Mouse (Mus musculus): ENCODE measurements around the gene Trp53bp2. TPM values are rescaled to one million over a fixed set of nuclear protein-coding genes. Genes with fewer than 3 reads are reported as not detected.

The Trp53bp2 gene
- polyA plus RNA-seq, 1 experiment from 2014 or later = 14.4 TPM

DNA sequence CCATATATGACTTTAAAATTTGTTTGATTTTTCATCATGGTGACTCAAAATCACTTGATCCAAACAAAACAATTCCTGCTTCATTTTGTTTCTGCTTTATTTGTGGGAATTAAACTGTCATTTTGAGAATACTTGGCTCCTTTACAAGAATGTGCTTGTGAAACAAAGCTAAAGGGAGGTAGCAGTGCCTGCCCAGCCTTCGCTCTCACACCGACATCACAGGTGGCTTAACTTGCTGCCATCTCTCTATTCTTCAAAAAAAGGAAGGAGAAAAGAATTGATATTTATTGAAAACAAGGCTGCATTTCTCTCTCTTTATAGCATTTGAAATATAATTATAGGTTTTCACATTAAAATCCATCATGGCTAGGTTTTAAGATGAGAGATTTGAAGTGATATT, 15.3 kb downstream of the Trp53bp2 start:
- no peaks in the 10 kb centered on the region for H3K27me3 ChIP-seq (ENCODE audit: control insufficient read depth, insufficient read depth, low read length)
- 0 out of 2 replicates have a peak, but pooled peaks cover 3% of the 10 kb centered on the region for H3K36me3 ChIP-seq (ENCODE audit: control insufficient read depth, insufficient read depth)
- no peak for ATAC-seq (replicated peaks; ENCODE audit: extremely low read depth, insufficient read depth, low FRiP score)
- H3K27ac ChIP-seq (ENCODE audit: low read length) = no peak overlapping the region
- no peak overlapping the region for H3K4me2 ChIP-seq (ENCODE audit: low read depth, low read length)
- WGBS = 41% methylated on average over 2 of the region's 2 CpGs
- H3K4me3 ChIP-seq (ENCODE audit: low read length) = no peak overlapping the region
- no peak overlapping the region for H3K9ac ChIP-seq (ENCODE audit: low read length)
- no peaks in the 10 kb centered on the region for H3K9me3 ChIP-seq (replicated peaks; ENCODE audit: control insufficient read depth, low read length)
- peaks cover 36% of the 10 kb centered on the region for H3K4me1 ChIP-seq (ENCODE audit: control insufficient read depth, insufficient read depth, low read length)

- no peak overlapping the region for H3K4me2 ChIP-seq (ENCODE audit: low read depth, low read length)
- peaks cover 35% of the 10 kb centered on the region for H3K4me1 ChIP-seq (ENCODE audit: control insufficient read depth, insufficient read depth, low read length)
- no peak for ATAC-seq (replicated peaks; ENCODE audit: extremely low read depth, insufficient read depth, low FRiP score)
- 0 out of 2 replicates have a peak, but pooled peaks cover 3% of the 10 kb centered on the region for H3K36me3 ChIP-seq (ENCODE audit: control insufficient read depth, insufficient read depth)
- H3K9ac ChIP-seq (ENCODE audit: low read length) = no peak overlapping the region
- no peak overlapping the region for H3K4me3 ChIP-seq (ENCODE audit: low read length)
- no peaks in the 10 kb centered on the region for H3K9me3 ChIP-seq (replicated peaks; ENCODE audit: control insufficient read depth, low read length)
- H3K27me3 ChIP-seq (ENCODE audit: control insufficient read depth, insufficient read depth, low read length) = no peaks in the 10 kb centered on the region
- H3K27ac ChIP-seq (ENCODE audit: low read length) = no peak overlapping the region
- 70% methylated on average over 3 of the region's 3 CpGs for WGBS
These were observed 16.2 kb downstream of the Trp53bp2 start for GRCm38 (mm10) chr1:182425176-182425575.

DNA sequence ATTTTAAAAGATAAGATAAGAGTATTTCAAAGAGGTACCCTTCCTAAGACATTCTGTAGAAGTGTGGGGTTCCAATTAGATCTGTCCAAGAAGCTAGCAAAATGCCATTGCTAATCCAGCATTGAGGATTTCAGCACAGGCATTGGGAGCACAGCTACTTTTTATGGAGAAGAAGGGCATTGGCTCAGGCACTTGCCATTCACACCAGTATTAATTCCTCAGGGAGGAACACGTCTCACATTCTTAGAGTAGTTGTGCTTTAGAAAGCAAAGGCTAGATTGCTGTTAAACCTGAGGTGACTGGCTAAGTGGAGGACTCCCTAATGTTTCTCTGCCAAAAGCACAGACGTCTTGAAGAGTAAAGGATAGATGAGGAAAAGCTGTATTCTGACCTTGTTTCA, 17.5 kb downstream of the Trp53bp2 start:
- Histone ChIP-seq H3K9me3 (replicated peaks; ENCODE audit: control insufficient read depth, low read length) (no peaks in the 10 kb centered on the region), H3K27ac (ENCODE audit: low read length) (peak overlapping the region; percentile 1; the same call in 1 of the 2 replicates), H3K4me3 (ENCODE audit: low read length) (no peak overlapping the region), H3K4me2 (ENCODE audit: low read depth, low read length) (no peak overlapping the region), H3K9ac (ENCODE audit: low read length) (no peak overlapping the region), H3K36me3 (ENCODE audit: control insufficient read depth, insufficient read depth) (peaks cover 4% of the 10 kb centered on the region), H3K4me1 (ENCODE audit: control insufficient read depth, insufficient read depth, low read length) (peaks cover 26% of the 10 kb centered on the region), H3K27me3 (ENCODE audit: control insufficient read depth, insufficient read depth, low read length) (no peaks in the 10 kb centered on the region)
- no peak for ATAC-seq (replicated peaks; ENCODE audit: extremely low read depth, insufficient read depth, low FRiP score)
- 43% methylated on average over 2 of the region's 2 CpGs for WGBS

GRCm38 (mm10) chr1:182427426-182427825, 18.5 kb downstream of the Trp53bp2 start:
- Histone ChIP-seq H3K9me3 (replicated peaks; ENCODE audit: control insufficient read depth, low read length) (no peaks in the 10 kb centered on the region), H3K4me3 (ENCODE audit: low read length) (no peak overlapping the region), H3K27me3 (ENCODE audit: control insufficient read depth, insufficient read depth, low read length) (no peaks in the 10 kb centered on the region), H3K27ac (ENCODE audit: low read length) (peak overlapping the region; percentile 1), H3K9ac (ENCODE audit: low read length) (no peak overlapping the region), H3K36me3 (ENCODE audit: control insufficient read depth, insufficient read depth) (peaks cover 13% of the 10 kb centered on the region), H3K4me2 (ENCODE audit: low read depth, low read length) (no peak overlapping the region), H3K4me1 (ENCODE audit: control insufficient read depth, insufficient read depth, low read length) (peaks cover 26% of the 10 kb centered on the region)
- ATAC-seq (replicated peaks; ENCODE audit: extremely low read depth, insufficient read depth, low FRiP score) = peak; percentile 41
- WGBS = 32% methylated on average over 1 of the region's 1 CpGs

DNA sequence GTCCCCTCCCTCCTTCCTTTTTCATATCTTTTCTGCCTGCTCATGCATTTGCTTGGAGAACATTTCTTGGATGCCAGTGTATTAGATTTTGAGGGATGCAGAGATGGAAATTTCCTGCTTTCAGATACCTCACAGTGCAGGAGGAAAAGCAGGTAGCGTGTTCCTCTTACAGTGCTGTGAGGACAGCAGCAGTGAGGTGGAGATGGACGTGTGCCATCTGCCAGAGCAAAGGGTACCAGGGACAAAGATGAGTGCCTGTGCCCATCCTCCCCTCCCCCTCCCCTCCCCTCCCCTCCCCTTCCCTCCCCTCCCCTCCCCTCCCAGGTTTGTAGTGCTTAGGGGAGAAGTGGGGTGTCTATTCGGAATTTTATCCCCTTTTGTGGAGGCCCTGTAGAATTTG, 20.9 kb downstream of the Trp53bp2 start:
- Histone ChIP-seq H3K4me3 (ENCODE audit: low read length) (no peak overlapping the region), H3K36me3 (ENCODE audit: control insufficient read depth, insufficient read depth) (peaks cover 20% of the 10 kb centered on the region), H3K9ac (ENCODE audit: low read length) (no peak overlapping the region), H3K4me2 (ENCODE audit: low read depth, low read length) (no peak overlapping the region), H3K9me3 (replicated peaks; ENCODE audit: control insufficient read depth, low read length) (no peaks in the 10 kb centered on the region), H3K27me3 (ENCODE audit: control insufficient read depth, insufficient read depth, low read length) (no peaks in the 10 kb centered on the region), H3K27ac (ENCODE audit: low read length) (no peak overlapping the region), H3K4me1 (ENCODE audit: control insufficient read depth, insufficient read depth, low read length) (peaks cover 24% of the 10 kb centered on the region)
- ATAC-seq (replicated peaks; ENCODE audit: extremely low read depth, insufficient read depth, low FRiP score) = no peak
- WGBS = 76% methylated on average over 3 of the region's 3 CpGs

DNA sequence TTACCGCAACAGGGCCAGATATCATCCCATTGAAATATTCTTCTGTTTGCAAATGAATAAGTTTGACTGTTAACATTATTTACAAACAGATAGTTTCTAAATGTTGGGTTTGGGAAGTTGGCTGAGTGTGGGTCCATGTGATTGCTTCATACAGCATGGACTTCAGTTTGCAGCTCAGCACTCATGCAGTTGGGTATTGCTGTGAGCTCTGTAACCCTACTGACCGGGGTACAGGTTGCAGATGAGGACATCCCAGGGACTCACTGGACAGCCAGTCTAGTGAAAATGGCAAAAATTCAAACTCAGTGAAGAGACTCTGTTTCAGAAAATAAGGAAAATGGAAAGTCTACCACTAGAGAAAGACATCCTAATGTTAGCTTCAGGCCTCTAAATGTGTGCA, 21.7 kb downstream of the Trp53bp2 start:
- H3K27me3 ChIP-seq (ENCODE audit: control insufficient read depth, insufficient read depth, low read length) = no peaks in the 10 kb centered on the region
- no peak for ATAC-seq (replicated peaks; ENCODE audit: extremely low read depth, insufficient read depth, low FRiP score)
- 98% methylated on average over 2 of the region's 2 CpGs for WGBS
- no peaks in the 10 kb centered on the region for H3K9me3 ChIP-seq (replicated peaks; ENCODE audit: control insufficient read depth, low read length)
- H3K4me3 ChIP-seq (ENCODE audit: low read length) = no peak overlapping the region
- no peak overlapping the region for H3K9ac ChIP-seq (ENCODE audit: low read length)
- H3K36me3 ChIP-seq (ENCODE audit: control insufficient read depth, insufficient read depth) = peaks cover 22% of the 10 kb centered on the region
- peaks cover 22% of the 10 kb centered on the region for H3K4me1 ChIP-seq (ENCODE audit: control insufficient read depth, insufficient read depth, low read length)
- H3K4me2 ChIP-seq (ENCODE audit: low read depth, low read length) = no peak overlapping the region
- no peak overlapping the region for H3K27ac ChIP-seq (ENCODE audit: low read length)

GRCm38 (mm10) chr1:182432059-182432458, 23.1 kb downstream of the Trp53bp2 start:
- Histone ChIP-seq H3K4me2 (ENCODE audit: low read depth, low read length) (no peak overlapping the region), H3K36me3 (ENCODE audit: control insufficient read depth, insufficient read depth) (peaks cover 26% of the 10 kb centered on the region), H3K4me3 (ENCODE audit: low read length) (no peak overlapping the region), H3K9ac (ENCODE audit: low read length) (no peak overlapping the region), H3K4me1 (ENCODE audit: control insufficient read depth, insufficient read depth, low read length) (peaks cover 8% of the 10 kb centered on the region), H3K9me3 (replicated peaks; ENCODE audit: control insufficient read depth, low read length) (no peaks in the 10 kb centered on the region), H3K27me3 (ENCODE audit: control insufficient read depth, insufficient read depth, low read length) (no peaks in the 10 kb centered on the region), H3K27ac (ENCODE audit: low read length) (no peak overlapping the region)
- no peak for ATAC-seq (replicated peaks; ENCODE audit: extremely low read depth, insufficient read depth, low FRiP score)
- 85% methylated on average over 3 of the region's 3 CpGs for whole genome bisulfite sequencing

- no peaks in the 10 kb centered on the region for H3K9me3 ChIP-seq (replicated peaks; ENCODE audit: control insufficient read depth, low read length)
- WGBS = 68% methylated on average over 5 of the region's 5 CpGs
- H3K27me3 ChIP-seq (ENCODE audit: control insufficient read depth, insufficient read depth, low read length) = no peaks in the 10 kb centered on the region
- H3K9ac ChIP-seq (ENCODE audit: low read length) = no peak overlapping the region
- H3K4me3 ChIP-seq (ENCODE audit: low read length) = no peak overlapping the region
- H3K4me2 ChIP-seq (ENCODE audit: low read depth, low read length) = no peak overlapping the region
- H3K4me1 ChIP-seq (ENCODE audit: control insufficient read depth, insufficient read depth, low read length) = peaks cover 12% of the 10 kb centered on the region
- peaks cover 34% of the 10 kb centered on the region for H3K36me3 ChIP-seq (ENCODE audit: control insufficient read depth, insufficient read depth)
- no peak for ATAC-seq (replicated peaks; ENCODE audit: extremely low read depth, insufficient read depth, low FRiP score)
- H3K27ac ChIP-seq (ENCODE audit: low read length) = no peak overlapping the region
These were observed 27.8 kb downstream of the Trp53bp2 start for GRCm38 (mm10) chr1:182436746-182437145.

GRCm38 (mm10) chr1:182439546-182440222, 30.7 kb downstream of the Trp53bp2 start:
- Histone ChIP-seq H3K9ac (ENCODE audit: low read length) (no peak overlapping the region), H3K4me2 (ENCODE audit: low read depth, low read length) (peak overlapping the region; percentile 18; the same call in 1 of the 2 replicates), H3K36me3 (ENCODE audit: control insufficient read depth, insufficient read depth) (peaks cover 42% of the 10 kb centered on the region), H3K4me3 (ENCODE audit: low read length) (no peak overlapping the region), H3K9me3 (replicated peaks; ENCODE audit: control insufficient read depth, low read length) (no peaks in the 10 kb centered on the region), H3K27me3 (ENCODE audit: control insufficient read depth, insufficient read depth, low read length) (no peaks in the 10 kb centered on the region), H3K27ac (ENCODE audit: low read length) (peak overlapping the region; percentile 71), H3K4me1 (ENCODE audit: control insufficient read depth, insufficient read depth, low read length) (peaks cover 20% of the 10 kb centered on the region)
- WGBS = 61% methylated on average over 5 of the region's 5 CpGs
- ATAC-seq (replicated peaks; ENCODE audit: extremely low read depth, insufficient read depth, low FRiP score) = peak; percentile 73

Data from heart, embryonic 16.5 days (tissue).